Mouse (Mus musculus) embryo, embryonic 9.5 days (tissue): ENCODE results near the gene Thop1.

Experiments
- DNase-seq: peaks from one replicate; pipeline ENCODE4 v3.0.0-alpha.2; 2017; ENCODE audit errors: extremely low spot score

Gene Thop1

DNA sequence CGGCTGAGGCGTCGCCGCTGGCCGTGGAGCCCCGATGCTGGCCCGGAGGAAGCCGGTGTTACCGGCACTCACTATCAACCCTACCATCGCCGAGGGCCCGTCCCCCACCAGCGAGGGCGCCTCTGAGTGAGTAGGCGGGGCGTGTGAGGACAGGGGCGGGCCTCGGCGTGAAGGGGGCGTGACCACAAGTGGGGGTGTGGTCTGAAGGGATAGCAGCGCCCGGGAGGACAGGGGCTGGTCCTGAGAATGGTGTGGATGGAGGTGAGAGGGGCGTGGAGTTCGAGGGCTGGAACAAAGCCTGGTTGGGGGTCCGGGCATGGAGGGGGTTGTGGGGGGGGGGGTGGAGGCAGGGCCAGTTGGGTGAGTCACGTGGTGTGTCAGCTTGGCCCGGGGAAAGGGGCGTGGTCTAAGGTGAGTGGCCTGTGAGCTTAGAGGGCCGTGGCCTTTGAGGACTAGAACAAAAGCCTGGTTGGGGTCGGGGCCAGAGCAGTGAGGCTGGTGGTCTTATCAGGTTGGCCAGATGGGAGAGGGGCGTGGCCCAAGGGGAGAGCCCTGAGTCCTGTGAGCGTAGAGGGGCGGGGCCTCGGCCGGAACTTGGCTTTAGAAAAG, 36.4 kb downstream of the Thop1 start:
- DNase-seq, result peak; percentile 97

DNA sequence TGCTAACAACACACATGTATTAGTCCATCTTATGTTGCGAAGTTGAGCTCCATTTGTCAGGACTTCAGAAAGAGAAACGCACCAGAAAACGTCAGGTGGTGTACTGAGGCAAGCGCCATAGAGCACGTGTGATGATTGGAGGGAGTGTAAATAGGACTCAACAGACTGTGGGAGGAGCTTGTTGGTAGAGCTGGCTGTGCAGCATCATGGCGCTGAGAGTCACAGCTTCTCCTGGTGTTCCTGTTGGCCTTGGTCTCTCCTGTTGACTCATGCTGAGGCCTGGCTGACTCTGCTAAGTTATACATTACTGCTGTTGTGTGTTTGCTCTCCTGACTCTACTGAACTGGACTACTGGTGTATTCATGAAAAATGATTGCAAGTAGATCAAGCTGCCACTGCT, 43.1 kb downstream of the Thop1 start:
- no peak for DNase-seq

DNA sequence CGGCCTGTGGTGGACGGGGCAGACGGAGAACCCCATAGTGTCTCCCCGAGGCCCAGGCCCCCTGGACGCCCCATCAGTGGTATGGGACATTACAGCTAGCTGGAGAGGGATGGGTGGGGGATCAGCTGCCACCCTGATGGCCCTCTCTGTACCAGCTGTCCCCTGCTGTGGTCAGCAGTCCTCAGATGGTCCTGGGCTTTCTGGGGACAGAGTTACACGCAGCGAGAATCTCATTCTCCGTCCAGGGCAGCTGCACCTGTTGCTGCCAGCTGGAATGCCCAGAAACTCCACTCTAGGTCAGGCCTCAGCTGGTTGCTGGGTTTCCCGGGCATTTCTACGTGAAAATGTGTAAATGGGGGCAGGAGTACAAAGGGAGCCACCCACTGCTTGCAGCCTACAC, 49.8 kb downstream of the Thop1 start:
- no peak for DNase-seq

DNA sequence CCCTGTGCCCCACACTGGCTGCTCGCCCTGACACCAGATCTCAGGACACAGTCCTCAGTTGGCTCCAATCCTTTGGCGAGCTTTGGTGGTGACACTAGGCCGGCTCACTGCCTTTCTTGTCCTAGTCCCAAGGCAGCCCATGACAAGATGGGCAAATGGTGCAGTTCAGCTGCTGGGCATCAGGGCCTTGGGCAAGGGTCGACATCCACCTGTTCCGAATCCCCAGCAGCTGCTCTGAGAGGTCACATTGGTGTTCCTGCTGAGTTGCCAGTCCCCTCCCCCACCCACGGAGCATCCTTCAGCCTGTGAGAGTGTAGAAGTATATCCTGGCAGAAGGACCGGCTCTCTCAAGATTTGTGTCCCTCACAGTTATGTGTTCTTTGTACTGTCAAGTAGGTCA, 50.8 kb downstream of the Thop1 start:
- DNase-seq, result no peak

DNA sequence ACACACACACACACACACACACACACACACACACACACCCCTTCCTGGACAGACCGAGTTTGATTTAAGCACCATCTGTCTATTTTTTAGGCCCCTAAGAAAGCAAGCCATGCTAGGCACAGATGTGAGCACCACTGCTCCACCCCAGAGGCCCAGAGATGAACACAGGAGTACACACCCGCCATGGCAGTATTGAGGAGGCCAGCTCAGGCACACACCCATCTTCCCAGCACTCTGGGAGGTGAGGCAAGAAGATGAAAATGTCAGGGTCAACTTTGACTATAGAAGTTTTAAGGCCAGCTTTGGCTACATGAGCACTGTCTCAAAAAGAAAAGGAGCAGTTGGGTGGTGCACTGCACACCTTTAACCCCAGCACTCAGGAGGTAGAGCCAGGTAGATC, 53.1 kb downstream of the Thop1 start:
- DNase-seq, result no peak

DNA sequence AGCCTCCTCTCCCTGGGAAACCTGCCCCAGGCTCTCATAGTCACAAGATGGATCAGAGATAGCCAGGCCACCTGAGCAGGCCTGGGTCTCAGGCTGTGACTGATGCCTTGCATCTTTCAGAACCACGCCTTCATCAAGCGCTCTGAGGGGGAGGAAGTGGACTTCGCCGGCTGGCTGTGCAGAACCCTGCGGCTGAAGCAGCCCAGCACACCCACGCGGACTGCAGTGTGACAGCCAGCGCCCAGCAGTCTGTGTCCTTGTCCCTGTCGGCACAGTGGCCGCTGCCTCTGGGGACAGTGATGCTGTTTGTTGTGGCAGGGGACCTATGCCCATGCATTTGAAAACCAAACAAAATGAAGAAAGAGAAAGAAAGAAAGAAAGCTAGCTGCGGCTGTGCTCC, 53.7 kb downstream of the Thop1 start:
- no peak for DNase-seq
